Mouse (Mus musculus) olfactory bulb, adult 2 months (tissue): Measurements from ENCODE around the gene Auts2.

Experiments used
- CTCF ChIP-seq: fragments of 200-500 bp; IDR thresholded peaks from 2 replicates; pipeline ENCODE4 v1.5.1; 2012; ENCODE audit warnings: low read depth, mild to moderate bottlenecking, low read length, moderate library complexity; ENCODE audit not compliant: insufficient read depth
- POLR2A ChIP-seq: fragments of 200-500 bp; IDR thresholded peaks from 2 replicates; pipeline ENCODE4 v1.6.1; 2012; ENCODE audit warnings: mild to moderate bottlenecking, low read depth, low read length, moderate library complexity; ENCODE audit not compliant: insufficient read depth

- TF ChIP-seq CTCF = no peak
- no peak for TF ChIP-seq POLR2A
These were observed 97.8 kb downstream of the Auts2 start for GRCm38 (mm10) chr5:132445213-132445954.
